Mouse (Mus musculus) neural tube, embryonic 14.5 days (tissue): ENCODE results near the gene Tex101. TPM values are rescaled to one million over a fixed set of nuclear protein-coding genes. Genes with fewer than 3 reads are reported as not detected.

Source experiments
- ATAC-seq: fragments of 200-750 bp; cut with Nextera tagmentation; 2 replicates; pipeline ENCODE4 v1.8.0; 2017; ENCODE audit warnings: low read depth, mild to moderate bottlenecking, moderate TSS enrichment, moderate library complexity
- H3K27ac ChIP-seq: fragments of 300-500 bp; sonication (generic); 2 replicates; pipeline ENCODE4 v1.5.1; 2014; ENCODE audit warnings: low read depth, mild to moderate bottlenecking, control low read depth, low read length, moderate library complexity, mixed read lengths
- H3K27me3 ChIP-seq: fragments of 300-500 bp; sonication (generic); 2 replicates; pipeline ENCODE4 v1.6.1; 2014; ENCODE audit warnings: low read length; ENCODE audit not compliant: control insufficient read depth, insufficient read depth
- H3K36me3 ChIP-seq: fragments of 300-500 bp; sonication (generic); 2 replicates; pipeline ENCODE4 v1.6.1; 2014; ENCODE audit warnings: low read length, mixed read lengths; ENCODE audit not compliant: control insufficient read depth, insufficient read depth
- H3K4me1 ChIP-seq: fragments of 300-500 bp; sonication (generic); 2 replicates; pipeline ENCODE4 v1.6.1; 2014; ENCODE audit warnings: low read length; ENCODE audit not compliant: control insufficient read depth, insufficient read depth
- H3K4me2 ChIP-seq: fragments of 300-500 bp; sonication (generic); 2 replicates; pipeline ENCODE4 v1.6.1; 2014; ENCODE audit warnings: mild to moderate bottlenecking, low read depth, low read length, control low read depth
- H3K4me3 ChIP-seq: fragments of 300-500 bp; sonication (generic); 2 replicates; pipeline ENCODE4 v1.5.1; 2014; ENCODE audit warnings: low read depth, low read length, control low read depth, mixed read lengths
- H3K9ac ChIP-seq: fragments of 300-500 bp; sonication (generic); replicated peaks from 2 replicates; pipeline ENCODE4 v1.6.1; 2014; ENCODE audit warnings: low read depth, mild to moderate bottlenecking, control low read depth, low read length, mixed read lengths
- H3K9me3 ChIP-seq: fragments of 300-500 bp; sonication (generic); 2 replicates; pipeline ENCODE4 v1.6.1; 2016; ENCODE audit warnings: low read length; ENCODE audit not compliant: control insufficient read depth
- WGBS: fragments of 180-500 bp; shearing (Covaris S2); extraction: QIAGEN DNeasy Blood & Tissue Kit; methylation state at CpG from one replicate; pipeline ENCODE4 v1.1.7; 2014; 5-methylcytosine and 5-hydroxymethylcytosine counted together
- polyA plus RNA-seq: library from polyadenylated mRNA; unstranded; fragments of >200 nt; fragmentation: Nextera tagmentation; extraction: Ambion mirVana; gene quantifications from 2 replicates; pipeline ENCODE4 v1.2.1, GENCODE M21; 2014

Tex101 gene
- polyA plus RNA-seq, 1 experiment from 2014 or later = not detected

- Histone ChIP-seq H3K4me3 (no peak overlapping the region), H3K36me3 (no peaks in the 10 kb centered on the region), H3K27me3 (peaks cover 20% of the 10 kb centered on the region), H3K9ac (no peak overlapping the region), H3K4me2 (no peak overlapping the region), H3K27ac (no peak overlapping the region), H3K9me3 (no peaks in the 10 kb centered on the region), H3K4me1 (peaks cover 7% of the 10 kb centered on the region; the same call in 1 of the 2 replicates)
- ATAC-seq = no peak
- 8% methylated on average over 9 of the region's 9 CpGs for WGBS
These were observed 34.0 kb downstream of the Tex101 start for GRCm38 (mm10) chr7:24642491-24642890.

GRCm38 (mm10) chr7:24640450-24640849 is 36.0 kb downstream of the Tex101 start:
- H3K4me1 ChIP-seq = peaks cover 7% of the 10 kb centered on the region; the same call in 1 of the 2 replicates
- no peak overlapping the region for H3K4me3 ChIP-seq
- H3K36me3 ChIP-seq = no peaks in the 10 kb centered on the region
- ATAC-seq = no peak
- peaks cover 32% of the 10 kb centered on the region for H3K27me3 ChIP-seq
- no peak overlapping the region for H3K27ac ChIP-seq
- WGBS = 69% methylated on average over 13 of the region's 13 CpGs
- H3K9ac ChIP-seq = no peak overlapping the region
- no peak overlapping the region for H3K4me2 ChIP-seq
- H3K9me3 ChIP-seq = no peaks in the 10 kb centered on the region

- WGBS = 2% methylated on average over 35 of the region's 35 CpGs
These were observed 38.2 kb downstream of the Tex101 start for GRCm38 (mm10) chr7:24638026-24638856.

DNA sequence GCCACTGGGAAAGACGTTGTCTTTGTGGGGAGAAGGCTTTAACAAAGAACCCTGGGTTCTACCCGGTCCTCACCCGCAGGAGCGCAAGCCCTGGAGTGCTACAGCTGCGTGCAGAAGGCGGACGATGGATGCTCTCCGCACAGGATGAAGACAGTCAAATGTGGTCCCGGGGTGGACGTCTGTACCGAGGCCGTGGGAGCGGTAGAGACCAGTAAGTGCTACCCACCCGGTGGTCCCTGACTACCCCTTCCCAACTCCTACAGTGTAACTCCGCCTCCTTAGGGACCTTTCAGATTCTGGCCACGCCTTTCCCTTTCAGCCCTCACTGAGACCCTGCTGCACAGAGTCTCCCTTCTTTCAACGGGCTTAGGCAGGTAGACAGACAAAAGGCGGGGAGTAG is 39.4 kb downstream of the Tex101 start:
- peaks cover 7% of the 10 kb centered on the region; the same call in 1 of the 2 replicates for H3K4me1 ChIP-seq
- H3K36me3 ChIP-seq = no peaks in the 10 kb centered on the region
- WGBS = 4% methylated on average over 18 of the region's 18 CpGs
- H3K9ac ChIP-seq = no peak overlapping the region
- peaks cover 32% of the 10 kb centered on the region for H3K27me3 ChIP-seq
- H3K4me2 ChIP-seq = no peak overlapping the region
- ATAC-seq = no peak
- no peaks in the 10 kb centered on the region for H3K9me3 ChIP-seq
- H3K27ac ChIP-seq = no peak overlapping the region
- H3K4me3 ChIP-seq = no peak overlapping the region

More at GRCm38 (mm10) chr7:24638026-24638856, 38.2 kb downstream of the Tex101 start:
- Histone ChIP-seq H3K27me3 (peaks cover 32% of the 10 kb centered on the region), H3K36me3 (no peaks in the 10 kb centered on the region), H3K4me2 (peak overlapping the region; percentile 55), H3K4me1 (peaks cover 7% of the 10 kb centered on the region; the same call in 1 of the 2 replicates), H3K4me3 (peak overlapping the region; percentile 23), H3K9me3 (no peaks in the 10 kb centered on the region), H3K9ac (no peak overlapping the region), H3K27ac (no peak overlapping the region)
- no peak for ATAC-seq

DNA sequence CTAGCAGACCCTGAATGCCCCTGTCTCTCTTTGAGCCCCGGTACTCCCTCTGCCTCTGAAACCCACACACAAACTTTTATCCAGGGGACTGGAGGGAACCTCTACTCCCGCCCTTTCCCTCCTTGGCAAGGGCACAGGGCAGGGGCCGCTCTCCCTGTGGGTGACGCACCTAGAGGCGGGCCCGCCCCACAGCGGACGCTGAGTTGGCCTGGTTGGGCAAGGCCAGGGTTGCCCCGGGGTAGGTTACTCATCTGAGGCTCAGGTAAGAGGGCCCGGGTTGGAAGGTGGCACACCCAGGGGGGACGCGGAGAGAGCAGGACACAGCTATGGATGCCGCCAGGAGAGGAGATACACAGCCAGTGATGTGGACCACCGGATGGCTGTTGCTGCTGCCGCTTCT is 40.2 kb downstream of the Tex101 start, which contains the start of gene Lypd3:
Gene Lypd3 (plus strand): TSS at position 287 of the 400 bp plus-strand sequence.
- Histone ChIP-seq H3K4me3 (no peak within 1 kb of the TSS), H3K27me3 (peaks cover 32% of the 10 kb centered on the region), H3K4me2 (no peak within 1 kb of the TSS), H3K4me1 (peaks cover 7% of the 10 kb centered on the region; the same call in 1 of the 2 replicates), H3K9me3 (no peaks in the 10 kb centered on the region), H3K9ac (no peak within 1 kb of the TSS), H3K27ac (no peak within 1 kb of the TSS), H3K36me3 (no peaks in the 10 kb centered on the region)
- ATAC-seq = no peak
- 16% methylated on average over 15 of the region's 15 CpGs for WGBS

DNA sequence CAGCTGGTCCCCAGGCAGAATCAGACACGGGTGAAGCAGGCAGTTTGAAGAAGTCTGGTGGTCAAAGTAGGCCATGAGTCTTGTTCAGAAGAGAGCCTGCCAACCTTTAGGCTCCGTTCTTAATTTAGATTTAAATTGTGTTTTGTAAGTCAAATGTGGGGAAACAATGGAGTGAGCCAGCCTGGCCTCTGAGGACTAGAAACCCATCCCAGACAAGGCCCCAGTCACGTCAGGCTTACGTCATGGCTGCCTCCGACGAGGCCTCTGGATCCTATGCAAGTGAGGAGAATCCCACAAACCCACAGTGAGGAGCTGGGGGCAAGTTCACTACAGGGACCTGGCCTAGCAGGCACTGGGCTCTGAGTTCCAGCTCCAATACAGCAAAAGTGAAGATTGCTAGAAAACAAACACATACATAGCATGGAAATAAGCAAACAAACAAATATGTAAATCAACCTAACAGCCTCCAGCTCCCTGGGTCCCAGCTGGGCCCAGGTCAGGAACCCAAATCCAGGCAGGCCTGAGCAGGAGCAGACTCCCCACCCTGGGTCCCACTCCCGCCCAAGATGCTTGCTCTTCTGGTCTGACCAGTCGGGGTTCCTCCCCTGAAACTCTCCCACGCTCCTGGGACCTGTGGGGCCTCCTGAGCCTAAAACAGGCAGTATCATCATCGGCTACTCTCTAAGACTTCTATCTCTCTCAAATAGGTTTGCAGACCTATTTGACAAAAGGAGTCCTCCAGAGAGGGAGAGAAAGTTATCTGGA is 46.2 kb downstream of the Tex101 start:
- ATAC-seq = no peak
- Histone ChIP-seq H3K27ac (no peak overlapping the region), H3K9ac (no peak overlapping the region), H3K36me3 (no peaks in the 10 kb centered on the region), H3K4me1 (peaks cover 4% of the 10 kb centered on the region; the same call in 1 of the 2 replicates), H3K9me3 (no peaks in the 10 kb centered on the region), H3K27me3 (no peaks in the 10 kb centered on the region), H3K4me2 (no peak overlapping the region), H3K4me3 (no peak overlapping the region)
- 68% methylated on average over 10 of the region's 10 CpGs for WGBS

DNA sequence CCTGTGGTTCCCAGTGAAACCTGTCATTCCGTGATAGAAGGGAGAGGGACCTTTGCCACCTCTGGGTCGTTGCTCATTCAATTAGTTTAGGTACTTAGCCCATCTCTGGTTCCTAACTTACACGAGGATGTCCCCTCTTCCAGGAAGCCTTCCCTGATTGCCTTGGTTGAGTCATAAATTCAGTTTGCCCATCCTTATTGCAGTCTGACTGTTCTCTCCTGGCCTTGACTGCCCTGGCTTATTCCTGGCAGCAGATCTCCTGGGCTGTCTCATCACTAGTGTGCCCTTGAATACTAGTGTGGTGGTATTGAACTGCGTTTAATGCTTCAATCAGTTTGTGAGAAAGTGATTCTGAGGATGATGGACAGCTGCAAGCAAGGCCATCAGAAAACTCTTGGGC is 46.8 kb downstream of the Tex101 start:
- Histone ChIP-seq H3K4me1 (peaks cover 4% of the 10 kb centered on the region; the same call in 1 of the 2 replicates), H3K36me3 (no peaks in the 10 kb centered on the region), H3K27me3 (no peaks in the 10 kb centered on the region), H3K9me3 (no peaks in the 10 kb centered on the region), H3K9ac (no peak overlapping the region), H3K4me3 (no peak overlapping the region), H3K27ac (no peak overlapping the region), H3K4me2 (no peak overlapping the region)
- no peak for ATAC-seq
- 70% methylated on average over 4 of the region's 4 CpGs for WGBS

DNA sequence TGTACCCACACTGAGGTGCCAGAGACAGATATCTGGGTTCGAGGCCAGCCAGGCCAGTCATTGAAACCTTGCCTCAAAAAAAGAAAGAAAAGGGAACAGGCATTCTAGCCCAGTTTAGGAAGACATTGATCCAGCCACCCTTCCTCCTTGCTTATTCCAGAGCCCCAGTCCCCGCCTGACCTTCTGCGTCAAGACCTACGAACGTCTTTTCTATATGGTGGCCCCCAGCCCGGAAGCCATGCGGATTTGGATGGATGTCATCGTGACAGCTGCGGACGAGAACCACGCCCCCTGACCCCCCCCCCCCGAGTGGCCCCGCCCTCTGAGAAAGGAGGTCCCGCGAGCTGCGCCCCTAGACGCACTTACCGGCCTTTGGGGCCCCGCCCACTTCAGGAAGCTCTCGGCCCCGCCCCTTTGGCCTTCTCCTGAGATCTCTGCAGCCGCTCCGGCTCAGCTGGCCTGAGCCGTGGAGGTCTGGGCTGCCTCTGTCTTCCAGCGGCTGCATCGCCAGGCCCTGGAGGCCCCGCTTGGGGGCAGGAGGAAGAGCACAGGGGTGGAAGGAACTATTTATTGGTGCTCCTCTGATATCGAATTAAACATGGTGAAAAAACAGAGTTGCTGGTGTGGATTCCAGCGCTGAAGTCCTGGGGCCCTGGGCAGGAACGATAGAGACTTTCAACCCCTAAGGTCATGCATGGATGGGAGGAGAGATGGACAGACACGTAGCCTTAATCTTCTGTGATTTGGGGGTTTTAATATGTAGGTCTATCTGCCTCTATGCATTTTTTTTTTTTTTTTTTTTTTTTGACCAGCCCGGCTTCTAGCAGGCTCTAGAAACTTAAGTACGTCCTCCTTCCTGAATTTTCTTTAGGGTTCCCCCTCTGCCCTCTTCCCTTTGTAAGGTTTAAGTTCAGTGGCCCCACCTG is 47.5 kb downstream of the Tex101 start:
- 11% methylated on average over 33 of the region's 33 CpGs for WGBS
- Histone ChIP-seq H3K27me3 (no peaks in the 10 kb centered on the region), H3K9ac (peak overlapping the region; percentile 39), H3K9me3 (no peaks in the 10 kb centered on the region), H3K4me2 (peak overlapping the region; percentile 47), H3K4me1 (peaks cover 4% of the 10 kb centered on the region; the same call in 1 of the 2 replicates), H3K36me3 (no peaks in the 10 kb centered on the region), H3K4me3 (peak overlapping the region; percentile 11), H3K27ac (no peak overlapping the region)
- ATAC-seq = peak; percentile 84; the same call in 1 of the 2 replicates
